Mouse (Mus musculus) retina, adult 2 months (tissue): ENCODE measurements around the gene Pde3a.

ENCODE experiments used
- DNase-seq: peaks from one replicate; pipeline ENCODE4 v3.0.0-alpha.2; 2012; ENCODE audit warnings: low read depth, low spot score

Gene Pde3a

DNA sequence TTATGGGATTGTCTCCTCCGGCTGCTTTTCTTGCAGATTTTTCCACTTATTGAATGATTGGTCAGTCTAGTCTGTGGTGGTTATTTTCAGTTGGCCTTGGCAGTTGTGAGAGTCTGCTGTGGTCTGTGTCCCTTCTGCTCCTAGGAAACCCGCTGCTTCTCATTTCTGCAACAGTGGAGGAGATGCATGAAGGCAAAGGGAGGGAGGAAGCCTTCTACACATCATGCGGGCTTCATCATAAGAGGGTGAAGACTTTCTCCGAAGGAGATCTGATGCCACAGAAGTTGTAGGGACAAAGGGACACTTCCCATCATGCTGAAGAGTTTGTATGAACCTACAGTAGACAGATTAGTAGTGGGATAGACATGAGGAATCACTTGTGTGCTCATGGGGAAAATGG lies 16.2 kb downstream of the Pde3a start:
- no peak for DNase-seq

DNA sequence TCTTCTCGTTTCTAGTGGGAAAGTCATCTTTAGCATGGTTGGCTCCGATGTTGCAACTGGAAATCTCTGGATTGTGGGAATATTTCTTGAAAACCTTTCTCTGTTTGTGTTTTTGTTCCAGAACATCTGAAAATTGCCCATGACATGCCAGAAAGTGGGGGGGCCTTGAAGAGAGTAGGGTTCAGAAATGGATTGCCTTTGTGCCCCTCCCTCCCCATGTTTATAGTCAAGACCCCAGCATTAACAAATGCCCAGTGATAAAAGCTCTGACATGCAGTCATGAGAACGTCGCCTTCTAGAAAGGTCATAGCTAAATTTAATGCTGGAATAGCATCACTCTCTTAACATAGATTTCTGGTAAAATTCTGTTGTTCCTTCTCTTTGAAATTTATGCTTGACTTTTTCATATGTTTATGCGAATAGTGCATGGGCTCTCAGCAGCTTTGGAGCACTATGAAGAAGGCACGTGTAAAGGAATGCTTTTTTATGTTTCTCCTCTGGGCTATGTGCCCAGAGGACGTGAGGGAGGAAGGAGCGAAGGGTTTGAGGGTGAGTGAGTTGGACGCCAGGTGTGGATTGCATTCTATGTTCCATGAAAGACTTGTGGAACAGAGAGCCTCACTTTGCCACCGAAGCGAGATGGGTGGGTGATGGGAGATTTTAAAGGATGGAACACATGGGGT lies 19.0 kb downstream of the Pde3a start:
- DNase-seq: no peak

DNA sequence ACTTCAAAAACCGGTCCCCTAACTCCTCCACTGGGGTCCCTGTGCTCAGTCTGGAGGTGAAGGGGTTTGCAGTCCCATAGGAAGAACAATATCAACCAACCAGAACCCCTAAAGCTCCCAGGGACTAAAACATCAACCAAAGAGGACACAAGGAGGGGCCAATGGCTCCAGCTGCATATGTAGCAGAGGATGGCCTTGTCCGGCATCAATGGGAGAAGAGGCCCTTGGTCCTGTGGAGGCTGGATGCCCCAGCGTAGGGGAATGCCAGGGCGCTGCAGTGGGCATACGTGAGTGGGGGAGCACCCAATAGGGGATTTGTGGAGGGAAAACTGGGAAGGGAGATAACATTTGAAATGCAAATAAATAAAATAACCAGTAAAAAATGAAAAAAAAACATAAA lies 19.8 kb downstream of the Pde3a start:
- DNase-seq: no peak

DNA sequence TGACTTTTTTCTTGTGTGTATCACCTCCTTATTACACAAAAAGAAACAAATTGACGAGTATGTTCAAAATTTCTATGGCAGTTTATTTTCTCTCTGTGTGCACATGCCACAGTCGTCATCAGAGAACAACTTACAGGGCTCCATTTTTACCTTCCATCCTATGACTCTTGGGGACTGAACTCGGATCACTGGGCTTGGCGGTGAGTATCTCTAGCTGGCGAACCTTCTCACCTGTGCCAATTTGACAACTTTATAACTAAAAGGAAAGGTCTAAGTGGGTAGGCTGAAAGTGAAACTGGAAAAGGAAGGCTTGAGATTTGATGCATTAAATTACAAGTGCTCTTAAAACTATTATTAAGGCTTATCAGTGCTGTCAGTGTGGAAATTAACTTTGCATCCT lies 22.1 kb downstream of the Pde3a start:
- no peak for DNase-seq

DNA sequence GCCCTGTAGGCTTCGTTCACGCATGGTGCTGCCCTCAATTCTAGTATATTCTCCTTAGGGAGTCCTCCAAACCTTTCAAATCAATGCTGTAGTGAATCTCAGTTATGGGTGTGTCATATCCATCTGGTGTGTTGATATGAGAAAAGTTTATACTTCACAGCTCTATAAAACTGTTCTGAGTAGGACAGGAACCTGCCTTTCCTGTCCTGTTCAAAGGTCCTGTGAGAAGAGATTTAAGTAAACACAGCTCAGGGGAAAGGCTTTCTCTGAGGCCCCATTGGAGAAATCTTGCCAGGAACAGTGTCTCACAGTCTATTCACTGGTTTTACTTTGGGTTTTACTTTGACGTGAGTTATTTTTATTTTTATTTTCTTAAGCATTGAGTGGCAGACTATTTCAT lies 22.5 kb downstream of the Pde3a start:
- no peak for DNase-seq

DNA sequence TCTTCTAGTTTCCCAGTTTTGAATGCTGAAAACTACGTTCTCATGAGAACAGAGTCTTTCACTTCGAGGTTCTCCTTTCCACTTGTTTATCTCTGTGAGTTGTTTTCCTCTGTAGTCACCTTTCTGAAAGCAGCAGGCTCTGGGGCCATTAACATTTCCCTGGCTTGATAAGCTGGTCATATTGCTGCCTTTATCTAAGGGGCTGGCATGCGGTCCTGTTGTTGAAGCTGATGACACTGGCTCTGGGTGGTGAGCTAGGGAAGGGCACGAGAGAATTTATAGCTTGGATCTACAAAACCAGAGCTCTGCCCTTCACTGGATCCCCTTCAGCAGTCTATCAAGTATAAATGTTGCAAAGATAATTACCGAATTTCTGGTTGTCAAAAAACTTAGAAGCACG lies 24.6 kb downstream of the Pde3a start:
- no peak for DNase-seq

DNA sequence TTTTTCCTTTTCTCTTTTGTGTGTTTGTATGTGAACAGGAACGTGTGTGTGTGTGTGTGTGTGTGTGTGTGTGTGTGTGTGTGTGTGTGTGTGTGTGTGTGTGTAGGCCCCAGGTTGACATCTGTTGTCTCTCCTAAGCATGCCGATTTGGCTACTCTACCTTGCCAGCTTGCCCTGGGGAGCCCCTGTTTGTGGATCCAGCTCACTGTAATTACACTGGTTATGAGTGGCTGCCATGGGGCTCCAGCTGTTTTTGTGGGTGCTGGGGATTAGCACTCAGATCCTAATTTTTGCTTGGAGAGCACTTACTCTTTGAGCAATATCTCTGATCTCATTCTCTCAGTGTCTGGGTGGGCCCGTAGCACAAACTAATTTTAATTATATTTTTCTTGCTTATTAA lies 32.6 kb downstream of the Pde3a start:
- no peak for DNase-seq

DNA sequence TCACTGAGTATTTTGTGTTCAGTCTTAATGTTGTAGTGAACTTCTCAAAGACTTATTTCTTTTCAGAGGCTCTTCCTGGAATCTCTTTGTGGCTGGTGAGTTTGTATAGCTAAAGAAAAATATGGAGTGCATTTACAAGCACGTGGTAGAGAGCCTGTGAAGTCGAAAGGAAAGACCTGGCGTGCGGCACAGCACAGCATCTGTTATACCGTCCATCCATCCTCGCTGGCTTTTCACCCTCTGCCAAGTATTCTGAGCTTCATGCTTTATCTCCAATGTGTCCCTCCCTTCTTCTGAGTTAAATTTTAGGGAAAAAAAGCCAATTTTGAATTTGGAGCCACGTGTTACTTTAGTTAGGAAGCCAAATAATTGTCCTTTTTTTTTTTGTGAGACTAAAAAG lies 33.7 kb downstream of the Pde3a start:
- no peak for DNase-seq

DNA sequence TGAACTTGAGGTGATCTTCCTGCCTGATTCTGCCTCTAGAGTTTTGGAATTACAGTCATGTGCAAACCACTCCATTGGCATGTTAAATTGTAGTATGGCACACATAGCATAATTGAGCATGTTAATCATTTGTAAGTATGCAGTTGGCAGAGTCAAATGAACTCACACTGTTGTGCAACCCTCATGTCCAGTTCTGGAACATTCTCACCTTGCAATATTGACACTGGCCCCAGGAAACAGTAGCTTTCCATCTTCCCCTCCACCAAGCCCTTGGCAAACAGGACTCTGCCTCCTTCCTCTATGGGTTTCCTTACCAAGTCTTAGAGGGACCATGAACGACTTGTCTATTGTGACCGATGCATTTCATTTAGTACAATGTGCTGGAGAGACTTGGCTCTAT lies 42.1 kb downstream of the Pde3a start:
- DNase-seq: no peak

DNA sequence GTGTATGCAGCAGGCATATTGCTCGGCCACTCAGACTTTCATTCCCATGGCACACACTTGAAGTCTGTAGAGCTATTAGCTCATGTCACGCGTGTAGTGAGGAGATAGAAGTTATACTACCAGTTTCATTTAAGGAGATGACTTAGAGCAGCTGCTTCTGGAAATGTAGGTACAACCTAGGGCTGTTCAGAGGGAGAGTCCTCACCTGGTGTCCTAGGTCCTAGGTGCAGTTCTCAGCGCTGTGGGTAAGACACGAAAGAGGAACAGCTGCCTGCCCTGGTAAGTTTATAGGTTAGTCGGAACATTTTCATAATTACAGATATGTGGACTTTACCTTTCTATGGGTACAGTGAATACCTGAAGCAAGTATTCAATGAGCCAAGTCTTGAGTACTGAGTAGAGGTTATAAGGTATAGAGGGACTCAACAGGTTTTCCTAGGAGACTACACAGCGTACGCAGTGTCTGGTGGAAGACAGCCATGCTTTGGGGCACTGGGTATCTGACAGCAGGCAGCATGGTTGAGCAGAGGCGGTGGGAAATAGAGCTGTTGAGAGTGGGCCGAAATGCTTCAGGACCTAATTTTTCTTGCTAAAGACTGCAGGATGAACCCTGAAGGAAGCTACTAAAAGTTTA lies 43.9 kb downstream of the Pde3a start:
- no peak for DNase-seq

DNA sequence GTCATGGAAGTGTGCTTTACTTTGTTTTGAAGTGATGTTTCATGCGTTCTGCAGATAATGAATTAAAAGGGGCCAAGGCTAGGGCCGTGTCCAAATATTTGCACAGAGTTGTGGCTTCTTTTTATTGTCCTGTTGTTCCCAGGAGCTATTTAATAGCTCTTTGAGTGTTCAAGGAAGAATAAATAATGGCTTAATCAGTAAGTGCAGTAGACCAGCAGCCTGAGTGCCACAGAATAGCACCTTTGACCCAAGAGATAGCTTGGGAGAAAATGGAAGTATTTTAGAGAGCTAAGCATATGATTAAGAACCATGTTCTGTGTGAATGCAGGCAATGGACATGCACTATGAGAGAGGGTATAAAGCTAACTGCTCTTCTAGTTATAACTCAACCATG lies 44.4 kb downstream of the Pde3a start:
- no peak for DNase-seq

DNA sequence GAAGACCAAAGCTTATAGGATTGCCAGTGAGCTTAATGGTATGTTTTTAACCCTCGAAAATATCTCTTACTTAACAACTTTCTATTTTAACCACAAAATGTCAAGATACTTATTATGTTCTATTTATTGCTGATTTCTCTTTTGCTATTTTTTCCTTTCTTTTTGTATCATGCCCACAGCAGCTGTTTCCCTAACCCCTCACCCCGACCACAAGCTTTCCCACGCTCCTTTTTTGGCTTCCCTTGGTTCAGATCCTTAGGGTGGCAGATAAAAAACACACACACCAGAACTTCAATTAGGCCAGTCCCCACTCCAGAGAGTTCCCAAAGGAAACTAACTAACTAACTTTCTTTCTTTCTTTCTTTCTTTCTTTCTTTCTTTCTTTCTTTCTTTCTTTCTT lies 46.2 kb downstream of the Pde3a start:
- no peak for DNase-seq

DNA sequence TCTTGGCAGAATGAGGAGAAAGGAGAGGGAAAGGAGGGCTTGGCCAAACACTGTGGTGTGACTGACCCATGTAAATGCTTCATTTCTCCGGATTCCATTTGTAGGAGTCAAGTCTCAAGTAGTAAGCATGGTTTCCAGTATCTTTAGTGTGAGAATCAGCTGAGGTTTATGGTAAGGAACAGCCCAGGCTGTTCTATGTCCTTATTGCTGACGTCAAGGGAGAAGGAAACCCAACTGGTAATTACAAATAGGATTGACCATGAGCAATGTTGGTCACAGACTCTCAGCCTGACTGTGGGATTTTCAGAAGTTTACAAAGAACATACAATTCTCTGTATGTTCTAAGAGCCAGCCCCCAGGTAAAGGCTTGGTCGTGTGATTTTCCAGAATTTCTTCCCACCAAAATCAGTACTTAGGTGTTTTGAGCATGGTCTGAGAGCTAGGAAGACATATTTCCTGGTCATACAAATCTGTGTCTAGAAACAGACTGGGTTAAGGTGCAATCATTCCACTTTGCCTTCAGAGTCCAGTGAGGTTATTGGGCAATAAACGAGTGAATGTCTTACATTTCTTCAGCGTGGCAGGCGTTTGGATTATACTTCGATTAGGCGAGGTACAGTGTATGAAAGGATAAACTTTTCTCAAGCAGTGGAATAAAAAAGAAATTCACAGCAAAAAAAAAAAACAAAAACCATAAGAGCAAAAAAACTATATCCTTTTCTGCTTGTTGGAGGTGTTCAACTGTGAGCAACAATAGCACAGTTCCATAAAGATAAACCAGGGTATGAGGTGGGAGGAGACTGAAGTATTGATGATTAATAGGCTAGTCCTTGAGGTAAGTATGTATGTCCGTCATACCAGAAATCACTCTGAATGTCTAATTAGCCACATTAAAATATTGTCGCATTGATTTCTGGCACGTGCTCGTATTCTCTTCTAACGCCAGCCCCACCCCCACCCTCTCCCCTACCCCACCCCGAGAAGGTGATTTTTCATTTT lies 53.0 kb downstream of the Pde3a start:
- no peak for DNase-seq

DNA sequence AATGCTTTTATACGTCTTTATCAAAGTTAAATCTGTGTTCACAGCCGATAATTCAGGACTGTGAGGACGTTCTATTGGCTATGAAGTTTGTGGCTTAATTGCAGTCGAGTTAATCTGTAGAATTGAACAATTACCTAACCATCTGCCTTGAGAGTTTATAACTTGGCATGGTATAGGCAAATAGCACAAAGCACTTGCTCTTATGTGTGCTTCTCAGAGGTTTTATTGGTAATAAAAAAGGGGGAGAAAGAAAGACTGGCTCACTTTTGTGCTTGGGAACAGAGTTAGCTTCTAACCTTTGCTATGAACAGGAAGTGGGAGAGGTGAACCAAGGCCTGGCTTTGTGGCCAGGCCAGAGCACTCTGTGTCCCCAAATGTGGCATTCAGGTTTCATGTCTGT lies 53.8 kb downstream of the Pde3a start:
- no peak for DNase-seq

DNA sequence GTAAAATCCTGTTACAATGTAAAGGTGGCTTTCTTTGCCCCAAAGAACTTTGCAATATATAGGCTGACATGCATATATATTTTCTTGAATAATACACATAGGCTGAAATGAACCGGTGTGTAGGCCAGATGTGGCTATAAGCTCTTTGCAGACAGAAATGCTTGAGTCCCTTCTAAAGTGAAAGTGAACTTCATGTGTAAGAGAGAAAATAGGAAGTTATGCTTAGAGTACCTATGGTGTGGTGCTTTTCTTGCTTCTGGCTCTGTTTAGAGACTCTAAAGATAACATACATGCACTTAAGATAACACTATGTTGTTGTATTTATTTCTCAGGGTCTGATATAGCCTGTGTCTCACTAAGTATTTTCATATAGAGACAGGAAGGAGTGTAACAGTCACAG lies 58.3 kb downstream of the Pde3a start:
- DNase-seq: no peak

DNA sequence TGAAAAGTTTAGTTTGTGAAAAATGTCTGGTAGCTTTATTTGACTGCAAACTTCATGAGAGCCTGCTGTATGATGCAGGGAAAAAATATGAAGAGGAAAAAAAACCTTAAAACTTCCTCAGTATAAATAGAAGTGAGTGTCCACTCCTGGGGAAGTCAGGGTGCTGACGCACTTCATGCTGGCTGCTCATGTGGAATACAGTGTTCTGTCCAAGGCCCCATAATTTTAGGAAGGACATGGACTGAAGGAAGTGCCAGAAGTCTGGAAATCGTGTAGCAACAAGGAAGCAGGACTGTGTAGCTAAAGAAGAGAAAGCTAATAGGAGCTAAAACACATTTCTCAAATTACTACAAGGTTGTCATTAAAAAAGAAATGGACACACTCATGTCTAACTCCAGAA lies 59.4 kb downstream of the Pde3a start:
- DNase-seq: no peak

DNA sequence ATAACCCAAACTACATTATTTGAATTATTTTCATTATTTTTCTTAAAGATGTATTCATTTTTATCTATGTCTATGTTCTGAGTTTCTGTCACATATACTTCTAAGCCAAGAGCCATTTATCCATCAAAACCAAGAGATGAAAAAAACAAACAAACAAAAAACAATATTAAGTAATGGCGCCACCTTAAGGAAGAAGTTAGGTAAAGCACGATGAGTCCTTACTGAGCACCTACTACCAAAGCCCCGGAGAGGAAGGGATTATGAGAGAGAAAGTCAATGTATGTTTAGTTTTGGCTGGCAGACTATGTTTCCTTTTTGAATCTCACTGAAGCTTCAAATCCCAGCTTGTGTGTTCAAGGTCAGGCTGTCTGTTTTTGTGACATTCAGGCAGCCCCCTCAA lies 60.8 kb downstream of the Pde3a start:
- no peak for DNase-seq

DNA sequence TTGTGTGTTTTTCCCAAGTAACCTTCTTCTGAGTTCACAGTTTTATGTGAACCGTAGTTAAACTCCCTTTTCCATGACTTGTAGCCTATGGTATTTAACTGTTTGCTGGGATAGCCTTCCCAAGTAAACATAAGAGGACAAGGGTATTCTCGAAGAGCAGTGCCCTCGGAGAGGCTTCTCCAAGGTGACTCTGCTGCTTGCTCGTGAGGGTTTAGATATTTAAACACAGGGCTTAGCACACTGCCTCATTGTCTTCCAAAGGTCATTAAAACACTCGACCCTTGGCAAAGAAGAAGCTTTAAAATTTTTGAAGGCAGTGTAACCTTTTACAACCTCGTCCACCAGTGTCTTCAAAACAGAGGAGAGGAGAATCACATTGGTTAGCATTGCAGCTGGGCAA lies 61.3 kb downstream of the Pde3a start:
- DNase-seq: no peak

DNA sequence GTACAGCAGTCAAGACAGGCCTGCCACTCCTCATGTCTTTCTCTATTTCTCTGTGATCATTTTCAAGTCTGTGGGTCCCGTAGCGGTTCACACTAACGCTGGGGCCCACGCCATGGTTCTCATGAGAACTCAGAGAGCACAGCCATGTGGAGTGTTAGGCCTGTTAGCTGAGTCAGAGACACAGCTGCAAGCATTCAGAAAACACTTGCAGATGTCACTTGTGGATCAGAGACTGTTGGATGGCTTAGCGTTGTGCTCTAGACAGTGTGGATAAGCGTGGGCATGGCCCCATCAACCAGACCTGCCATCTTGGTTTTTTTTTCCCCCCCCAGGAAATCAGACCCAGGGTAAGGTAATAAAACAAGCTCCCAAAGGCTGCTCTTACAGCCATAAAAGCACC lies 62.5 kb downstream of the Pde3a start:
- no peak for DNase-seq

DNA sequence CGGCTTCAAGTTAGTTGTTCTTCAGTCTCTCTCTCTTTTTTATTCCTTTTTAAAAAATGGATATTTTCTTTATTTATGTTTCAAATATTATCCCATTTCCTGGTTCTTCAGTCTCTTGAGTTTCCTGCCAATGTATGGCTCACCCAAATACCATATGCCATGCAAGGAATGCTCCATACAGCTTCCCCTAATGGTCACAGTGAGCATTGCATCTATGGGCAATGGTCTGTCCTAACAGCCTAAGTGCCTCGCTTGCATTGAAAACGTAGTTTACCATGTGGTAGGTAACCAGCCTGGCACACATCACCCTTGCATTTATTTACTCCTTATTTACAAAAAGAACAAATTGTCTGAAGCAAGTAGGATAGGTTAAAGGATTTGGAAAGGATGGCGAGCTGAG lies 64.0 kb downstream of the Pde3a start:
- no peak for DNase-seq

DNA sequence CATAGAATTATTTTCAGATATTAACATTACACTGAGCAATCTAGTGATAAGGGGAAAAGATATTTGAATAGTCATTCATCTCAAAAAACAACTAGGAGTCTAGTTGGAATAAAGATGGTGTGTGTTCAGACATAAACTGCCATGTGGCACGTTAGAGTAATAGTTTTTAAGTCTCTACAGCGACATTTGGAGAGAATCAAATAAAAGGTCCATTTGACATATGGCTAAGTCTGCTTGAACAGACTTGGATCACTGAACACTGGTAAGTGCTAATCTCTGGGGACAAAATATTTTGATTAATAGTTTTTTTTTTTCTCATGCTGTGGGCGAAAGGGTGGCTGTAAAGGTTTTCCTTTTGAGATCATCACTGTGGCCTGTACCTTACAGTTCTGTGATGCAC lies 69.4 kb downstream of the Pde3a start:
- no peak for DNase-seq

DNA sequence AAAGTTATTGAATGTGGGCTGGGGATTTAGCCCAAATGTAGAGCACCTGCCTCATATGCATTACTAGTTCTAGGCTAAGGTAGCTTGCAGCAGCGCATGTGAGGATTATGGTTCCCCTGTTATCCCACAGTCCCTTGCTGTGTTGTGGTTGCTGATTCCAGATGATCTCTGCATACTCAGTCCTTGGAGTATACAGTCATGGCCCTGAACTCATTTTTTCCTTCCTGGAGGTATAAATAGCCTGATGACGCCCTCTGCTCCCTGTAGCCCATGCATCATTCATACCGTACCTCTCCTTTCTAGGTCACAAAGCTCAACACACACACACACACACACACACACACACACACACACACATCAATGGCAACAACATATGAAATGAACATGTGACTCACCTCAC lies 72.2 kb downstream of the Pde3a start:
- DNase-seq: no peak

DNA sequence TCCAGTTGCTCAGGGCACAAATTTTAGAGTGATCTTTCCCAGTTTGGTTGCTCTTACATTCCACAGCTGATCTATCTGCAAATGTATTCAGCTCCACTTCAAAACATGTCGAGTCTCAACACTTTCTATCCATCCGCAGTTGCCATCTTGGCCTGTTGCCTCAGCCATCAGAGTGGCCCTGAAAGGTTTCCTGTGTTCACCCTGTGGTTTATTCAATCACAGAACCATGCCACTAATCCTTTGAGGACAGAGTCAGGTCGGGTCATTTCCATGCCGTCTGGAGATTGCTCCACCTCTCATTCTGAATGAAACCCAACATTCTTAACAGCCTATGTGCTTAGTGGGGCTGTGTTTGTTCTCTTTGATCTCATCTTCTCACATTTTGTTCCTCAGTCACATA lies 73.9 kb downstream of the Pde3a start:
- no peak for DNase-seq
